Mouse (Mus musculus): ENCODE measurements around the gene Prpf38b. TPM values are rescaled to one million over a fixed set of nuclear protein-coding genes. Genes with fewer than 3 reads are reported as not detected.

Gene Prpf38b
- polyA plus RNA-seq, 1 experiment from 2014 or later: 74.3 TPM

- Histone ChIP-seq H3K36me3 (ENCODE audit: poor library complexity, severe bottlenecking) (no peaks in the 10 kb centered on the region), H3K4me2 (no peak overlapping the region), H3K4me3 (no peak overlapping the region), H3K4me1 (no peaks in the 10 kb centered on the region), H3K27me3 (no peaks in the 10 kb centered on the region), H3K9ac (no peak overlapping the region), H3K9me3 (replicated peaks) (no peaks in the 10 kb centered on the region), H3K27ac (no peak overlapping the region)
- whole genome bisulfite sequencing: 83% methylated on average over 3 of the region's 3 CpGs
- ATAC-seq: no peak
Measured at GRCm38 (mm10) chr3:108920442-108921070, 9.0 kb upstream of the Prpf38b start.

GRCm38 (mm10) chr3:108918852-108919251, 7.3 kb upstream of the Prpf38b start:
- Histone ChIP-seq H3K36me3 (ENCODE audit: poor library complexity, severe bottlenecking) (no peaks in the 10 kb centered on the region), H3K27me3 (no peaks in the 10 kb centered on the region), H3K4me3 (no peak overlapping the region), H3K9ac (no peak overlapping the region), H3K9me3 (replicated peaks) (no peaks in the 10 kb centered on the region), H3K27ac (no peak overlapping the region), H3K4me2 (no peak overlapping the region), H3K4me1 (no peaks in the 10 kb centered on the region)
- no peak for ATAC-seq
- 95% methylated on average over 1 of the region's 1 CpGs for WGBS

GRCm38 (mm10) chr3:108917986-108918385, 6.5 kb upstream of the Prpf38b start:
- Histone ChIP-seq H3K27me3 (no peaks in the 10 kb centered on the region), H3K27ac (no peak overlapping the region), H3K36me3 (ENCODE audit: poor library complexity, severe bottlenecking) (no peaks in the 10 kb centered on the region), H3K9me3 (replicated peaks) (no peaks in the 10 kb centered on the region), H3K4me2 (no peak overlapping the region), H3K9ac (no peak overlapping the region), H3K4me3 (no peak overlapping the region), H3K4me1 (no peaks in the 10 kb centered on the region)
- no peak for ATAC-seq
- WGBS: 63% methylated on average over 3 of the region's 3 CpGs

GRCm38 (mm10) chr3:108916857-108917256, 5.3 kb upstream of the Prpf38b start:
- Histone ChIP-seq H3K27ac (no peak overlapping the region), H3K36me3 (ENCODE audit: poor library complexity, severe bottlenecking) (no peaks in the 10 kb centered on the region), H3K9ac (no peak overlapping the region), H3K4me1 (peaks cover 4% of the 10 kb centered on the region; the same call in 1 of the 2 replicates), H3K9me3 (replicated peaks) (no peaks in the 10 kb centered on the region), H3K27me3 (no peaks in the 10 kb centered on the region), H3K4me2 (no peak overlapping the region), H3K4me3 (no peak overlapping the region)
- WGBS: 28% methylated on average over 4 of the region's 4 CpGs
- ATAC-seq: no peak

GRCm38 (mm10) chr3:108915999-108916398, 4.5 kb upstream of the Prpf38b start:
- ATAC-seq: no peak
- Histone ChIP-seq H3K36me3 (ENCODE audit: poor library complexity, severe bottlenecking) (no peaks in the 10 kb centered on the region), H3K4me1 (peaks cover 4% of the 10 kb centered on the region; the same call in 1 of the 2 replicates), H3K4me3 (no peak overlapping the region), H3K27me3 (no peaks in the 10 kb centered on the region), H3K4me2 (no peak overlapping the region), H3K9me3 (replicated peaks) (no peaks in the 10 kb centered on the region), H3K27ac (no peak overlapping the region), H3K9ac (no peak overlapping the region)
- WGBS: 81% methylated on average over 1 of the region's 1 CpGs

- peak; percentile 85 for ATAC-seq
- no peaks in the 10 kb centered on the region for H3K9me3 ChIP-seq (replicated peaks)
- peaks cover 26% of the 10 kb centered on the region for H3K4me1 ChIP-seq
- H3K9ac ChIP-seq: peak overlapping the region; percentile 93
- peak overlapping the region; percentile 98 for H3K4me2 ChIP-seq
- H3K27ac ChIP-seq: peak overlapping the region; percentile 97
- H3K4me3 ChIP-seq: peak overlapping the region; percentile 72
- H3K36me3 ChIP-seq (ENCODE audit: poor library complexity, severe bottlenecking): peaks cover 15% of the 10 kb centered on the region; the same call in 1 of the 2 replicates
- under 1% methylated on average over 40 of the region's 44 CpGs for WGBS
- no peaks in the 10 kb centered on the region for H3K27me3 ChIP-seq
Measured at GRCm38 (mm10) chr3:108911081-108911547, 413 bp downstream of the Prpf38b start.

- Histone ChIP-seq H3K36me3 (ENCODE audit: poor library complexity, severe bottlenecking) (peaks cover 19% of the 10 kb centered on the region), H3K27me3 (no peaks in the 10 kb centered on the region), H3K27ac (peak overlapping the region; percentile 97), H3K4me1 (peaks cover 26% of the 10 kb centered on the region), H3K9ac (peak overlapping the region; percentile 93), H3K9me3 (replicated peaks) (no peaks in the 10 kb centered on the region), H3K4me3 (peak overlapping the region; percentile 72), H3K4me2 (peak overlapping the region; percentile 98)
- ATAC-seq: no peak
- under 1% methylated on average over 32 of the region's 32 CpGs for WGBS
Measured at GRCm38 (mm10) chr3:108910303-108911080, 1.0 kb downstream of the Prpf38b start.

- Histone ChIP-seq H3K4me1 (no peaks in the 10 kb centered on the region), H3K36me3 (ENCODE audit: poor library complexity, severe bottlenecking) (peaks cover 74% of the 10 kb centered on the region), H3K9ac (no peak overlapping the region), H3K4me3 (no peak overlapping the region), H3K27ac (no peak overlapping the region), H3K4me2 (no peak overlapping the region), H3K9me3 (replicated peaks) (no peaks in the 10 kb centered on the region), H3K27me3 (no peaks in the 10 kb centered on the region)
- ATAC-seq: no peak
- WGBS: 96% methylated on average over 6 of the region's 6 CpGs
Measured at GRCm38 (mm10) chr3:108902934-108903333, 8.6 kb downstream of the Prpf38b start.

GRCm38 (mm10) chr3:108902038-108902437, 9.5 kb downstream of the Prpf38b start:
- H3K4me1 ChIP-seq: no peaks in the 10 kb centered on the region
- no peak for ATAC-seq
- no peaks in the 10 kb centered on the region for H3K27me3 ChIP-seq
- H3K9me3 ChIP-seq (replicated peaks): no peaks in the 10 kb centered on the region
- H3K9ac ChIP-seq: no peak overlapping the region
- H3K4me2 ChIP-seq: no peak overlapping the region
- H3K36me3 ChIP-seq (ENCODE audit: poor library complexity, severe bottlenecking): peaks cover 71% of the 10 kb centered on the region
- WGBS: 55% methylated on average over 2 of the region's 2 CpGs
- no peak overlapping the region for H3K4me3 ChIP-seq
- H3K27ac ChIP-seq: no peak overlapping the region

- Histone ChIP-seq H3K4me3 (no peak overlapping the region), H3K4me1 (no peaks in the 10 kb centered on the region), H3K27ac (no peak overlapping the region), H3K9me3 (replicated peaks) (no peaks in the 10 kb centered on the region), H3K4me2 (no peak overlapping the region), H3K27me3 (no peaks in the 10 kb centered on the region), H3K36me3 (ENCODE audit: poor library complexity, severe bottlenecking) (peaks cover 60% of the 10 kb centered on the region), H3K9ac (no peak overlapping the region)
- no peak for ATAC-seq
- WGBS: 78% methylated on average over 5 of the region's 5 CpGs
Measured at GRCm38 (mm10) chr3:108900681-108901080, 10.8 kb downstream of the Prpf38b start.

GRCm38 (mm10) chr3:108900147-108900546, 11.4 kb downstream of the Prpf38b start:
- no peak overlapping the region for H3K9ac ChIP-seq
- no peaks in the 10 kb centered on the region for H3K9me3 ChIP-seq (replicated peaks)
- H3K4me2 ChIP-seq: no peak overlapping the region
- no peak overlapping the region for H3K4me3 ChIP-seq
- no peak for ATAC-seq
- 88% methylated on average over 3 of the region's 3 CpGs for WGBS
- no peaks in the 10 kb centered on the region for H3K27me3 ChIP-seq
- peaks cover 55% of the 10 kb centered on the region for H3K36me3 ChIP-seq (ENCODE audit: poor library complexity, severe bottlenecking)
- H3K4me1 ChIP-seq: no peaks in the 10 kb centered on the region
- no peak overlapping the region for H3K27ac ChIP-seq

GRCm38 (mm10) chr3:108898640-108899039, 12.9 kb downstream of the Prpf38b start:
- Histone ChIP-seq H3K27ac (no peak overlapping the region), H3K4me1 (no peaks in the 10 kb centered on the region), H3K4me2 (no peak overlapping the region), H3K4me3 (no peak overlapping the region), H3K9me3 (replicated peaks) (no peaks in the 10 kb centered on the region), H3K27me3 (no peaks in the 10 kb centered on the region), H3K9ac (no peak overlapping the region), H3K36me3 (ENCODE audit: poor library complexity, severe bottlenecking) (peaks cover 40% of the 10 kb centered on the region)
- WGBS: 95% methylated on average over 4 of the region's 4 CpGs
- ATAC-seq: 0 out of 2 replicates have a peak, but pooled peaks have one; percentile 38

All from forebrain, embryonic 13.5 days (tissue).